ENCODE assay signal across 8 mouse cellular contexts in genomic region chr8:123476911-123477736, GRCm38 (mm10). TPM values are rescaled to one million over a fixed set of nuclear protein-coding genes. Genes with fewer than 3 reads are reported as not detected.
DNase-seq lines count a peak whose midpoint lies in the region; ATAC-seq and TF ChIP-seq lines count a peak whose summit lies in the region.

No protein-coding gene starts in this region.

- intact Hi-C loops in gastrocnemius, postnatal 14 days (cut with DNase I; ENCODE audit: low total_unique reads): no loop called here

- peaks cover 20% of the 10 kb centered on the region for H3K36me3 ChIP-seq in kidney, embryonic 15.5 days
- peaks cover 8% of the 10 kb centered on the region for H3K36me3 ChIP-seq in ES-E14 (ENCODE audit: control insufficient read depth, insufficient read depth, low read length, poor library complexity, severe bottlenecking)
- H3K36me3 ChIP-seq in intestine, embryonic 14.5 days (ENCODE audit: control insufficient read depth, insufficient read depth, low read length): peaks cover 19% of the 10 kb centered on the region
- H3K36me3 ChIP-seq in macrophage (ENCODE audit: inconsistent target): peaks cover 10% of the 10 kb centered on the region; the same call in 1 of the 2 replicates
- H3K36me3 ChIP-seq in stomach, postnatal 0 days (ENCODE audit: control insufficient read depth, insufficient read depth, low read length): no peaks in the 10 kb centered on the region

- no peaks in the 10 kb centered on the region for H3K9me3 ChIP-seq in kidney, embryonic 15.5 days (replicated peaks)
- H3K9me3 ChIP-seq in ES-E14 (ENCODE audit: control insufficient read depth, insufficient read depth, low read depth, low read length): no peaks in the 10 kb centered on the region
- H3K9me3 ChIP-seq in intestine, embryonic 14.5 days (ENCODE audit: control insufficient read depth, low read length): no peaks in the 10 kb centered on the region
- no peaks in the 10 kb centered on the region for H3K9me3 ChIP-seq in stomach, postnatal 0 days (ENCODE audit: control insufficient read depth, low read length)

- no peak for TF ChIP-seq EP300 in stomach, postnatal 0 days (optimal IDR thresholded peaks at IDR 0.05)

- ATAC-seq in kidney, embryonic 15.5 days (replicated peaks; ENCODE audit: low FRiP score): peak; percentile 37; the same call in 1 of the 2 replicates
- ATAC-seq in intestine, embryonic 14.5 days (replicated peaks; ENCODE audit: low FRiP score, low TSS enrichment, low read depth): peak; percentile 48
- peak; percentile 23 for ATAC-seq in stomach, postnatal 0 days (ENCODE audit: low FRiP score, low TSS enrichment)

- peak overlapping the region; percentile 97 for H3K27ac ChIP-seq in kidney, embryonic 15.5 days
- no peak overlapping the region for H3K27ac ChIP-seq in ES-E14 (ENCODE audit: insufficient read depth, low read depth, low read length, poor library complexity, severe bottlenecking)
- H3K27ac ChIP-seq in embryonic fibroblast, embryonic 13.5 days (ENCODE audit: insufficient read depth, low read length): peak overlapping the region; percentile 9; the same call in 1 of the 2 replicates
- H3K27ac ChIP-seq in intestine, embryonic 14.5 days (ENCODE audit: low read depth): peak overlapping the region; percentile 94
- H3K27ac ChIP-seq in macrophage: no peak overlapping the region
- H3K27ac ChIP-seq in stomach, postnatal 0 days (replicated peaks): peak overlapping the region; percentile 89

- 10% methylated on average over 34 of the region's 34 CpGs for WGBS in kidney, embryonic 15.5 days
- WGBS in intestine, embryonic 14.5 days: 8% methylated on average over 34 of the region's 34 CpGs
- WGBS in macrophage (ENCODE audit: missing documents): 13% methylated on average over 33 of the region's 34 CpGs
- 6% methylated on average over 34 of the region's 34 CpGs for WGBS in stomach, postnatal 0 days

- H3K27me3 ChIP-seq in kidney, embryonic 15.5 days: no peaks in the 10 kb centered on the region
- no peaks in the 10 kb centered on the region for H3K27me3 ChIP-seq in intestine, embryonic 14.5 days (replicated peaks; ENCODE audit: control insufficient read depth, insufficient read depth, low read length)
- H3K27me3 ChIP-seq in stomach, postnatal 0 days (ENCODE audit: control insufficient read depth, insufficient read depth, low read length): no peaks in the 10 kb centered on the region

- H3K4me1 ChIP-seq in kidney, embryonic 15.5 days: peaks cover 19% of the 10 kb centered on the region
- H3K4me1 ChIP-seq in ES-E14 (ENCODE audit: control insufficient read depth in 2 of 2, insufficient read depth in 2 of 2, low read length in 2 of 2, poor library complexity in 1 of 2): peaks cover 5 to 7% of the 10 kb centered on the region in 2 experiments; a peak in 3 of 4 replicates
- H3K4me1 ChIP-seq in embryonic fibroblast, embryonic 13.5 days (ENCODE audit: control insufficient read depth, insufficient read depth, low read length): peaks cover 5% of the 10 kb centered on the region; the same call in 1 of the 2 replicates
- peaks cover 9% of the 10 kb centered on the region for H3K4me1 ChIP-seq in intestine, embryonic 14.5 days (replicated peaks; ENCODE audit: control insufficient read depth, insufficient read depth, low read length)
- H3K4me1 ChIP-seq in stomach, postnatal 0 days (replicated peaks; ENCODE audit: control insufficient read depth, insufficient read depth): peaks cover 5% of the 10 kb centered on the region; the same call in 1 of the 2 replicates

- peak overlapping the region; percentile 75 for H3K9ac ChIP-seq in kidney, embryonic 15.5 days
- peak overlapping the region; percentile 99 for H3K9ac ChIP-seq in ES-E14 (ENCODE audit: insufficient read depth, low read depth, low read length, poor library complexity, severe bottlenecking)
- H3K9ac ChIP-seq in intestine, embryonic 14.5 days (ENCODE audit: low read length): peak overlapping the region; percentile 85
- peak overlapping the region; percentile 82 for H3K9ac ChIP-seq in stomach, postnatal 0 days (ENCODE audit: low read length)

- no peak for DNase-seq in kidney, postnatal 36 days
- DNase-seq in ES-E14 (ENCODE audit: low read depth, low spot score): no peak
- peak; percentile 55 for DNase-seq in intestine, embryonic 14.5 days (ENCODE audit: low spot score)
- DNase-seq in stomach, postnatal 0 days (ENCODE audit: low spot score): no peak
- DNase-seq in gastrocnemius, postnatal 14 days: no peak

- in situ Hi-C loops in ES-E14 (cut with MboI; ENCODE audit: low sequenced_read_pairs in 2 of 2, unreplicated experiment in 2 of 2): no loop called here

- H3K4me2 ChIP-seq in kidney, embryonic 15.5 days: peak overlapping the region; percentile 72
- peak overlapping the region; percentile 86 for H3K4me2 ChIP-seq in intestine, embryonic 14.5 days (ENCODE audit: low read length)
- peak overlapping the region; percentile 81 for H3K4me2 ChIP-seq in stomach, postnatal 0 days (replicated peaks; ENCODE audit: low read depth)

- peaks cover 32% of the 10 kb centered on the region for H3K79me2 ChIP-seq in macrophage (ENCODE audit: inconsistent target)

- no peak for TF ChIP-seq POLR2A in embryonic fibroblast, embryonic 13.5 days (IDR thresholded peaks at IDR 0.05; ENCODE audit: low read depth, low read length)

- TF ChIP-seq CTCF in embryonic fibroblast, embryonic 13.5 days (IDR thresholded peaks at IDR 0.05; ENCODE audit: borderline replicate concordance, insufficient read depth, low read length): no peak
- TF ChIP-seq CTCF in stomach, postnatal 0 days (IDR thresholded peaks at IDR 0.05; ENCODE audit: low read depth): no peak

- peak overlapping the region; percentile 80 for H3K4me3 ChIP-seq in kidney, embryonic 15.5 days (replicated peaks)
- H3K4me3 ChIP-seq in ES-E14 (ENCODE audit: insufficient read depth in 1 of 2, low read depth in 1 of 2, low read length in 2 of 2, poor library complexity in 1 of 2, severe bottlenecking in 1 of 2) (peak overlapping the region; percentile 82 to 96), macrophage (ENCODE audit: inconsistent target) (peak overlapping the region; percentile 96)
- peak overlapping the region; percentile 69 for H3K4me3 ChIP-seq in embryonic fibroblast, embryonic 13.5 days (ENCODE audit: insufficient read depth, low read length)
- peak overlapping the region; percentile 90 for H3K4me3 ChIP-seq in intestine, embryonic 14.5 days (ENCODE audit: low read depth, low read length)
- H3K4me3 ChIP-seq in stomach, postnatal 0 days (ENCODE audit: low read depth, low read length): peak overlapping the region; percentile 89

RNA-seq across cellular contexts. Expression of gene Afg3l1, which starts 0.6 kb away (rescaled TPM):
- 54.3 and 66.8 TPM in 2 replicates for polyA plus RNA-seq in kidney, embryonic 15.5 days (2015; fragmentation: Nextera tagmentation; extraction: Ambion mirVana)
- 80.0 and 96.7 TPM in 2 replicates for total RNA-seq in ES-E14 (2012; rRNA removed)
- polyA plus RNA-seq in embryonic fibroblast, embryonic 13.5 days (2011; ENCODE audit: insufficient read length, low read depth, missing spikeins): 28.7 and 30.1 TPM in 2 replicates
- polyA plus RNA-seq in intestine, embryonic 14.5 days (2014; fragmentation: Nextera tagmentation; extraction: Ambion mirVana): 36.8 and 40.8 TPM in 2 replicates
- total RNA-seq in macrophage (2018; cell fraction: chromatin; rRNA removed): 10 to 100 TPM; 29.2 to 81.4 (median 54.8) TPM
- 10 to 100 TPM; 18.2 to 27.6 (median 22.6) TPM for total RNA-seq in macrophage (2018; cell fraction: cytosol; rRNA removed)
- total RNA-seq in macrophage (2018; cell fraction: nucleus; rRNA removed): 10 to 100 TPM; 20.3 to 52.7 (median 31.9) TPM
- polyA plus RNA-seq in macrophage (2018): 17.0 to 28.3 TPM (median 19.3 TPM) in 3 replicates
- 28.1 and 28.4 TPM in 2 replicates for polyA plus RNA-seq in stomach, postnatal 0 days (2015; fragmentation: Nextera tagmentation; extraction: Ambion mirVana)
- total RNA-seq in gastrocnemius, postnatal 14 days (2021): 10 to 100 TPM; 35.4 to 36.3 TPM

RNA-seq across cellular contexts. Expression of gene Dbndd1, which starts 38.1 kb away (rescaled TPM):
- 4.1 and 4.2 TPM in 2 replicates for polyA plus RNA-seq in kidney, embryonic 15.5 days (2015; fragmentation: Nextera tagmentation; extraction: Ambion mirVana)
- 1.4 and 1.6 TPM in 2 replicates for total RNA-seq in ES-E14 (2012; rRNA removed)
- polyA plus RNA-seq in embryonic fibroblast, embryonic 13.5 days (2011; ENCODE audit: insufficient read length, low read depth, missing spikeins): 0.45 TPM in 1 of 2 replicates, not detected in the other
- 4.9 and 7.1 TPM in 2 replicates for polyA plus RNA-seq in intestine, embryonic 14.5 days (2014; fragmentation: Nextera tagmentation; extraction: Ambion mirVana)
- not detected for total RNA-seq in macrophage (2018; cell fraction: chromatin; rRNA removed)
- total RNA-seq in macrophage (2018; cell fraction: cytosol; rRNA removed): not detected
- not detected for total RNA-seq in macrophage (2018; cell fraction: nucleus; rRNA removed)
- not detected in 3 replicates for polyA plus RNA-seq in macrophage (2018)
- 0.89 and 1.4 TPM in 2 replicates for polyA plus RNA-seq in stomach, postnatal 0 days (2015; fragmentation: Nextera tagmentation; extraction: Ambion mirVana)
- total RNA-seq in gastrocnemius, postnatal 14 days (2021): not detected

RNA-seq across cellular contexts. Expression of gene Gas8, which starts 41.5 kb away (rescaled TPM):
- 34.4 and 35.8 TPM in 2 replicates for polyA plus RNA-seq in kidney, embryonic 15.5 days (2015; fragmentation: Nextera tagmentation; extraction: Ambion mirVana)
- total RNA-seq in ES-E14 (2012; rRNA removed): 16.2 and 25.3 TPM in 2 replicates
- 21.7 and 22.2 TPM in 2 replicates for polyA plus RNA-seq in embryonic fibroblast, embryonic 13.5 days (2011; ENCODE audit: insufficient read length, low read depth, missing spikeins)
- 26.9 and 34.0 TPM in 2 replicates for polyA plus RNA-seq in intestine, embryonic 14.5 days (2014; fragmentation: Nextera tagmentation; extraction: Ambion mirVana)
- total RNA-seq in macrophage (2018; cell fraction: chromatin; rRNA removed): 10 to 100 TPM; 11.1 to 83.6 (median 43.5) TPM
- 10 to 100 TPM; 12.4 to 22.9 (median 17.7) TPM for total RNA-seq in macrophage (2018; cell fraction: cytosol; rRNA removed)
- total RNA-seq in macrophage (2018; cell fraction: nucleus; rRNA removed): 10 to 100 TPM; 11.2 to 37.0 (median 21.0) TPM
- polyA plus RNA-seq in macrophage (2018): 16.7 to 41.8 TPM (median 18.2 TPM) in 3 replicates
- 10.6 and 11.3 TPM in 2 replicates for polyA plus RNA-seq in stomach, postnatal 0 days (2015; fragmentation: Nextera tagmentation; extraction: Ambion mirVana)
- total RNA-seq in gastrocnemius, postnatal 14 days (2021): 1 to 10 TPM; 4.6 to 4.9 TPM

RNA-seq across cellular contexts. Expression of gene Def8, which starts 53.8 kb away (rescaled TPM):
- polyA plus RNA-seq in kidney, embryonic 15.5 days (2015; fragmentation: Nextera tagmentation; extraction: Ambion mirVana): 34.4 and 39.8 TPM in 2 replicates
- 34.3 and 42.5 TPM in 2 replicates for total RNA-seq in ES-E14 (2012; rRNA removed)
- 33.5 and 36.4 TPM in 2 replicates for polyA plus RNA-seq in embryonic fibroblast, embryonic 13.5 days (2011; ENCODE audit: insufficient read length, low read depth, missing spikeins)
- polyA plus RNA-seq in intestine, embryonic 14.5 days (2014; fragmentation: Nextera tagmentation; extraction: Ambion mirVana): 32.6 and 36.6 TPM in 2 replicates
- total RNA-seq in macrophage (2018; cell fraction: chromatin; rRNA removed): 10 to 100 TPM in 17 of 26 experiments, 1 to 10 TPM in 8, under 1 TPM in 1; 0.82 to 54.4 (median 18.3) TPM
- 10 to 100 TPM in 25 of 26 experiments, 1 to 10 TPM in 1; 9.4 to 44.3 (median 22.2) TPM for total RNA-seq in macrophage (2018; cell fraction: cytosol; rRNA removed)
- total RNA-seq in macrophage (2018; cell fraction: nucleus; rRNA removed): 10 to 100 TPM in 18 of 26 experiments, 1 to 10 TPM in 8; 2.2 to 41.6 (median 17.1) TPM
- polyA plus RNA-seq in macrophage (2018): 10.3 to 15.7 TPM (median 13.9 TPM) in 3 replicates
- 20.6 and 22.5 TPM in 2 replicates for polyA plus RNA-seq in stomach, postnatal 0 days (2015; fragmentation: Nextera tagmentation; extraction: Ambion mirVana)
- total RNA-seq in gastrocnemius, postnatal 14 days (2021): 10 to 100 TPM; 36.2 to 36.3 TPM

Comparison
In these comparisons a context has a peak if more than half of its experiments do, and no peak if none do; other contexts are left out.
1. H3K27ac ChIP-seq: peak in kidney, embryonic 15.5 days (single experiment), embryonic fibroblast, embryonic 13.5 days (single experiment), intestine, embryonic 14.5 days (single experiment) and stomach, postnatal 0 days (single experiment); none in ES-E14 (single experiment) and macrophage (single experiment).
2. Peak in every context shown above with its lines, with median percentiles within 50 percentile points of each other: ATAC-seq, H3K4me2 ChIP-seq, H3K4me3 ChIP-seq and H3K9ac ChIP-seq.